Mouse (Mus musculus): ENCODE measurements around the gene Rps16.
"Not testable (repeated sequence)": the region's sequence is repeated elsewhere in the genome, so short reads cannot be mapped to it uniquely, and the experiment has no call there.

Rps16 gene

GRCm38 (mm10) chr7:28385196-28385595, 34.7 kb downstream of the Rps16 start:
- no peak for DNase-seq (ENCODE audit: inconsistent age in 2 of 2, low spot score in 1 of 2)

GRCm38 (mm10) chr7:28386007-28386406, 35.6 kb downstream of the Rps16 start:
- peak in 1 of 2 experiments; percentile 60 for DNase-seq (ENCODE audit: inconsistent age in 2 of 2, low spot score in 1 of 2)

- peak; percentile 82 to 92 for DNase-seq (ENCODE audit: inconsistent age in 2 of 2, low spot score in 1 of 2)
Observed at GRCm38 (mm10) chr7:28386462-28386861, 36.0 kb downstream of the Rps16 start.

GRCm38 (mm10) chr7:28386877-28387276, 36.4 kb downstream of the Rps16 start:
- DNase-seq (ENCODE audit: inconsistent age in 2 of 2, low spot score in 1 of 2) = not testable (repeated sequence)

GRCm38 (mm10) chr7:28387384-28387783, 36.9 kb downstream of the Rps16 start:
- DNase-seq (ENCODE audit: inconsistent age in 2 of 2, low spot score in 1 of 2) = not testable (repeated sequence)

- peak; percentile 53 to 68 for DNase-seq (ENCODE audit: inconsistent age in 2 of 2, low spot score in 1 of 2)
Observed at GRCm38 (mm10) chr7:28390331-28390730, 39.9 kb downstream of the Rps16 start.

GRCm38 (mm10) chr7:28392429-28393271, 42.2 kb downstream of the Rps16 start, which contains the start of the genes Med29 and Paf1:
Gene Med29, minus strand, starts transcription at chr7:28392708.
Gene Paf1, plus strand, starts transcription at chr7:28392951.
- peak; percentile 98 to 99 for DNase-seq (ENCODE audit: inconsistent age in 2 of 2, low spot score in 1 of 2)

- DNase-seq (ENCODE audit: inconsistent age in 2 of 2, low spot score in 1 of 2) = peak in 1 of 2 experiments; percentile 15
Observed at GRCm38 (mm10) chr7:28393272-28393951, 43.0 kb downstream of the Rps16 start.

GRCm38 (mm10) chr7:28395425-28395824, 45.0 kb downstream of the Rps16 start:
- DNase-seq (ENCODE audit: inconsistent age in 2 of 2, low spot score in 1 of 2) = no peak

- DNase-seq (ENCODE audit: inconsistent age in 2 of 2, low spot score in 1 of 2) = no peak
Observed at GRCm38 (mm10) chr7:28398000-28398399, 47.5 kb downstream of the Rps16 start.

- no peak for DNase-seq (ENCODE audit: inconsistent age in 2 of 2, low spot score in 1 of 2)
Observed at GRCm38 (mm10) chr7:28398696-28399340, 48.4 kb downstream of the Rps16 start.

- DNase-seq (ENCODE audit: inconsistent age in 2 of 2, low spot score in 1 of 2) = no peak
Observed at GRCm38 (mm10) chr7:28401030-28401429, 50.6 kb downstream of the Rps16 start.

GRCm38 (mm10) chr7:28401942-28402341, 51.5 kb downstream of the Rps16 start:
- no peak for DNase-seq (ENCODE audit: inconsistent age in 2 of 2, low spot score in 1 of 2)
